Mouse (Mus musculus): ENCODE results near the gene Dtymk. TPM values are rescaled to one million over a fixed set of nuclear protein-coding genes. Genes with fewer than 3 reads are reported as not detected.

The Dtymk gene
- polyA plus RNA-seq, 1 experiment from 2014 or later = 280 TPM

DNA sequence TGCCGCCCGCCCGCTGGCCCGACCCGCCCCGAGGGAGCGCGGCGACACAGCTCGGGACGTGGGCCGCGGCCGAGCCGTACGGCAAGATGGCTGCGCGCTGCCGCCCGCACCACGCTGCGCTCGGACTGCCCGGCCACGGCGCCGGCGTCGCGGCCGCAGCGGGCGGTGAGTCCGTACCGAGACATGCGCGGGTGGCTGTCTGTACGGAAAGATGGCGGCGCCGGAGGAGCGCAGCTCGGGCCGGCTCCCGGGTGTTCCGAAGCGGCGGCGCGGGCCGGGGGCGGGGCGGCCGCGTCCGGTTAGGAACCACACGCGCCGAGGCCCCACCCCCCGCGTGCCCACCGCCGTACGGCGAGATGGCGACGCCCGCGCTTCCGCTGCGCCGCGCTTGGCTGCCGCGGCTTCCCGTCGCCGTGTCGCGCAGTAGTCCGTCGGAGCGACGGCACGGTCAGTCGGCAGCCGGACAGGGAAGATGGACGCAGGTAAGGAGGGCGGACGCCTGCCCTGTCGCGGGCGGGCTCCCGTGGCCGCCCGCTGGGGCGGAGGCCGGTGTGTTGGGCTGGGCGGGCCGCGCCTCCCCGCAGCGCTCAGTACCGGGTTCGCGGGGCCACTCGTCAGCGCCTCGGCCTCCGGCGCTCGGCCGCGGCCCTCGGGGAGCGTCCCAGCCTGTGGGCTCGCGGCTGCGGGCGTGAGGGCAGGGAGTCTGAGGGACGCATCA, 47.0 kb downstream of the Dtymk start, which contains the start of gene Thap4:
Gene Thap4, minus strand, starts transcription at position 292 of the 718 bp plus-strand sequence.
- peak; percentile 92 for DNase-seq (ENCODE audit: low spot score)
- WGBS = under 1% methylated on average over 121 of the region's 121 CpGs
- Histone ChIP-seq H3K36me3 (replicated peaks) (peaks cover 10% of the 10 kb centered on the region), H3K4me1 (peaks cover 20% of the 10 kb centered on the region), H3K4me3 (peak within 1 kb of the TSS; percentile 98), H3K27ac (replicated peaks) (peak within 1 kb of the TSS; percentile 93), H3K27me3 (replicated peaks; ENCODE audit: low read depth, poor library complexity, severe bottlenecking) (no peaks in the 10 kb centered on the region), H3K9me3 (no peaks in the 10 kb centered on the region)

DNA sequence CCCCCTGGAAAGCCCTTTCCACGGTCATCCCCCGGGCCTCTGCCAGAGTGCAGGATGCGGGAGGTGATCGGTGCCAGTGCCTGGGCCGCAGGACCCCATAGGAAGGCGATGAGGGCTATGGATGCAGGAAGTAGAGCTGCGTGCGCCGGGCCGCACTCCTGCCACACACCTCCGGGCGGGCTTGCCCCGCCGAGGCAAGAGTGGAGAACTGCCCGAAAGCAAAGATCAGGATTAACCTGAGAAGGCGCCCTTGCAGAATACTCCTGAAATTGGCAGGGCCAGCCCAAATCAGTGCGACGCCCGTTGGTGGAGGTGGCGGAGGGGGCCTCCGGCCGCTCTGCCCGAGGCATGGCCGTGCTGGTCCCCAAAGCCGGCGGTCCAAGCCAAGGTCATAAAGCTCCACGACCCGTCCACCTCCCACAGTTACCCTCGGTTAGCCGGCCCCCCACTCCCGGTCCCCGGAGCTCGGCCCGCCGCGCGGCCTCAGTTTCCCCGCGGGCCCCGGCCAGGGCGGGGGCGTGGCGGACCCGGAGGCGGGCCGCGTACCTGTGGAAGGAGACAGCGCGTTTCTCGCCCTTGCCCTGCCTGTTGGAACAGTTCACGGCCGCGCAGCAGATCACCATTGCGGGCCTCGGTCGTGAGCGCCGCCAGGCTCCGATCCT, 47.7 kb downstream of the Dtymk start:
- peak overlapping the region; percentile 93 for H3K27ac ChIP-seq (replicated peaks)
- WGBS = under 1% methylated on average over 59 of the region's 59 CpGs
- peak; percentile 67 for DNase-seq (ENCODE audit: low spot score)
- no peaks in the 10 kb centered on the region for H3K27me3 ChIP-seq (replicated peaks; ENCODE audit: low read depth, poor library complexity, severe bottlenecking)
- peak overlapping the region; percentile 98 for H3K4me3 ChIP-seq
- H3K36me3 ChIP-seq (replicated peaks) = peaks cover 17% of the 10 kb centered on the region
- no peaks in the 10 kb centered on the region for H3K9me3 ChIP-seq
- H3K4me1 ChIP-seq = peaks cover 20% of the 10 kb centered on the region

DNA sequence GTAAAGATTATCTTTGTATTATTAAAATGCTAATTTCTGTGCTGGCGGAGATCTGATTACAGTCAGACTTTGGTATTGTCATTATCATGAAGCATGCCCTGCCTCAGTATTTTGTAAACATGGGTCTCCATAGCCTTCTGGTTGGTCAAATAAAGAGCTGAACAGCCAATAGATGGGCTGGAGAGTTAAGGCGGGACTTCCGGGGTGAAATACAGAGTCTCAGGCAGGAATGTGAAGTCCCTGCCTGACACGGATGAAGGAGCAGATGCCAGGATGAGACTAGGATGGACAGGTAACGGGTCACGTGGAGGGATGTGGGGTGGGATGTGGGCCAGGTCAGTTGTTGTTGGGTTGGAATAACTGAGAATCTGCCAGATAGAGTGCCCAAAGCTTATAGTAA, 50.4 kb downstream of the Dtymk start, which contains the start of gene Atg4b:
Gene Atg4b, plus strand, starts transcription at position 211 of the 400 bp plus-strand sequence.
- Histone ChIP-seq H3K27ac (replicated peaks) (no peak within 1 kb of the TSS), H3K4me3 (no peak within 1 kb of the TSS), H3K4me1 (peaks cover 17% of the 10 kb centered on the region), H3K36me3 (replicated peaks) (peaks cover 26% of the 10 kb centered on the region), H3K27me3 (replicated peaks; ENCODE audit: low read depth, poor library complexity, severe bottlenecking) (no peaks in the 10 kb centered on the region), H3K9me3 (no peaks in the 10 kb centered on the region)
- no peak for DNase-seq (ENCODE audit: low spot score)
- 78% methylated on average over 6 of the region's 6 CpGs for WGBS

DNA sequence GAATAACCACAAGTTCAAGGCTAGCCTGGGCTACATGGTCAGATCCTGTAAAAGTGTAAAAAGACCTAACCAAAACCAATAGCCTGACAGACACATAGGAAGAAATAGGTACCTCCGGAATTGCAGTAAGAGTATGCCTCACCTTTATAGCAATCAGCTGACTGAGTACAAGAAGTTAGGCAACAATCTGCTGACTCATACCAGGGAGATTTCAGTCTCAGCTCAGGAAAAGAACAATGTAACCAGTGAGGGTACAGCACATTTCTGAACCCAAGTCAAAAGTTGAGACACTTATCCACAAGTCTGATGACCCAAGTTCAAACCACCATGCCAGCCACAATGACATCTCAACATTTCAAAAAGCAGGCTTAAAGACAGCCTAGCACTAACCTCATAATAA, 53.2 kb downstream of the Dtymk start:
- WGBS = 100% methylated on average over 1 of the region's 1 CpGs
- Histone ChIP-seq H3K27ac (replicated peaks) (no peak overlapping the region), H3K4me3 (no peak overlapping the region), H3K36me3 (replicated peaks) (peaks cover 47% of the 10 kb centered on the region), H3K27me3 (replicated peaks; ENCODE audit: low read depth, poor library complexity, severe bottlenecking) (no peaks in the 10 kb centered on the region), H3K4me1 (peaks cover 4% of the 10 kb centered on the region), H3K9me3 (no peaks in the 10 kb centered on the region)
- DNase-seq (ENCODE audit: low spot score) = no peak

DNA sequence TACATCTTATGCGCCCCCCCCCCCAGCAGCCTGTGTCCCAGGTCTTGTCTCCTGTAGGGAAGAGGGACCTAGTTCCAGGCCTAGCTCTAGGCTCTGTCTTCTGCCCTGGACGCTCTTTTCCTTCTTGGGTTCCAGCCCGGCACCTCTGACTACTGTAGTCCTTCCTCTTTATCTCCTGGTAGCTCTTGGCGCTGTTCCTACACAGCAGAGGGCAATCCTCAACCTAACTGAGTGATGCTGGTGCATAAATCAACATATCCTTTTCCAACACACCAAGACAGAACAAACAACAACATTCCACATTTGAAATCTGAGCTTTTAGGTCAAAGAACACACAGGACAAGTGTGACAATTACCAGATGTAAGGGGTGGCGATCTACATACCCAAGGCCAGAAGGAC, 55.6 kb downstream of the Dtymk start:
- H3K36me3 ChIP-seq (replicated peaks) = peaks cover 60% of the 10 kb centered on the region
- 86% methylated on average over 5 of the region's 5 CpGs for WGBS
- H3K4me3 ChIP-seq = no peak overlapping the region
- no peaks in the 10 kb centered on the region for H3K4me1 ChIP-seq
- no peaks in the 10 kb centered on the region for H3K9me3 ChIP-seq
- no peak overlapping the region for H3K27ac ChIP-seq (replicated peaks)
- no peaks in the 10 kb centered on the region for H3K27me3 ChIP-seq (replicated peaks; ENCODE audit: low read depth, poor library complexity, severe bottlenecking)
- DNase-seq (ENCODE audit: low spot score) = no peak

DNA sequence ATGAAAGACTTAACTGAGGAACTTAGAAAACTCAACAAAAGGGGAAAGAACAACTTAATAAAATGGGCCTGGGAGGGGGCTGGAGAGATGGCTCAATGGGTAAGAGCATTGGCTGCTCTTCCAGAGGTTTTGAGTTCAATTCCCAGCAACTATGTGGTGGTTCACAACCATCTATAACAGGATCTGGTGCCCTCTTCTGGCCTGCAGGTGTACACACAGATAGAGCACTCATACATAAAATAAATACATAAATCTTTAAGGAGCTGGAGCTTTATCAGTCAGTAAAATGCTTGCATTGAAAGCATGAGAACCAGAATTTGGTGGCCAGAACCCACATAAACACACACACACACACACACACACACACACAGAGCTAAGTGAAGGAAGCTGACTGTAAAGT, 58.8 kb downstream of the Dtymk start:
- no peaks in the 10 kb centered on the region for H3K4me1 ChIP-seq
- DNase-seq (ENCODE audit: low spot score) = no peak
- H3K27me3 ChIP-seq (replicated peaks; ENCODE audit: low read depth, poor library complexity, severe bottlenecking) = no peaks in the 10 kb centered on the region
- H3K27ac ChIP-seq (replicated peaks) = no peak overlapping the region
- H3K9me3 ChIP-seq = no peaks in the 10 kb centered on the region
- H3K4me3 ChIP-seq = no peak overlapping the region
- H3K36me3 ChIP-seq (replicated peaks) = peaks cover 37% of the 10 kb centered on the region

Other genes starting within 250 kb of the Dtymk start
- 164 and 174 TPM in 2 replicates for gene Stk25, start 143.3 kb downstream of the Dtymk start, polyA plus RNA-seq (2016; fragmentation: Nextera tagmentation; extraction: Ambion mirVana)
- gene Bok, start 116.3 kb downstream of the Dtymk start, polyA plus RNA-seq (2016; fragmentation: Nextera tagmentation; extraction: Ambion mirVana) = 38.1 and 38.6 TPM in 2 replicates
- 95.3 and 98.1 TPM in 2 replicates for gene Atg4b, start 50.4 kb downstream of the Dtymk start, polyA plus RNA-seq (2016; fragmentation: Nextera tagmentation; extraction: Ambion mirVana)
- gene Thap4, start 47.1 kb downstream of the Dtymk start, polyA plus RNA-seq (2016; fragmentation: Nextera tagmentation; extraction: Ambion mirVana) = 51.6 and 51.7 TPM in 2 replicates
- 26.3 and 27.2 TPM in 2 replicates for gene Ing5, start 2.0 kb upstream of the Dtymk start, polyA plus RNA-seq (2016; fragmentation: Nextera tagmentation; extraction: Ambion mirVana)
- gene D2hgdh, start 23.0 kb upstream of the Dtymk start, polyA plus RNA-seq (2016; fragmentation: Nextera tagmentation; extraction: Ambion mirVana) = 15.0 and 15.7 TPM in 2 replicates
- not detected in 2 replicates for gene Gal3st2, start 59.4 kb upstream of the Dtymk start, polyA plus RNA-seq (2016; fragmentation: Nextera tagmentation; extraction: Ambion mirVana)
- not detected in 2 replicates for gene Gal3st2b, start 116.4 kb upstream of the Dtymk start, polyA plus RNA-seq (2016; fragmentation: Nextera tagmentation; extraction: Ambion mirVana)
- not detected in 2 replicates for gene Gal3st2c, start 188.6 kb upstream of the Dtymk start, polyA plus RNA-seq (2016; fragmentation: Nextera tagmentation; extraction: Ambion mirVana)
- gene Neu4, start 218.5 kb upstream of the Dtymk start, polyA plus RNA-seq (2016; fragmentation: Nextera tagmentation; extraction: Ambion mirVana) = not detected in 2 replicates

Measured in embryonic facial prominence, embryonic 10.5 days (tissue).